Mouse (Mus musculus) Patski (cell line): ENCODE data around the gene Spo11. TPM values are rescaled to one million over a fixed set of nuclear protein-coding genes. Genes with fewer than 3 reads are reported as not detected.

Experiments
- ATAC-seq: fragments of 100-300 bp; one replicate; pipeline ENCODE4 v1.8.0; 2021
- CTCF ChIA-PET: fragments of 350-600 bp; sonication (Branson Sonifier 250); formaldehyde crosslinking; loops from one replicate; lab custom pipeline; 2022; ENCODE audit warnings: inconsistent platforms; lab: Charles Lee
- POLR2A ChIA-PET: fragments of 350-600 bp; sonication (Branson Sonifier 250); formaldehyde crosslinking; loops from one replicate; lab custom pipeline; 2022; ENCODE audit warnings: antibody characterized with exemption, inconsistent platforms; lab: Charles Lee
- DNase-seq: peaks from one replicate; pipeline ENCODE4 v3.0.0-alpha.2; 2011; ENCODE audit warnings: low read depth, low spot score
- H3K27me3 ChIP-seq: fragments of 371-371 bp; one replicate; pipeline ENCODE4 v1.5.1; 2021
- CTCF ChIP-seq: fragments of 100-300 bp; IDR thresholded peaks from one replicate; pipeline ENCODE4 v1.5.1; 2021
- in situ Hi-C: fragments of 300-500 bp; cut with MboI; formaldehyde crosslinking; loops from 3 replicates; pipeline ENCODE4 v1.11.1; 2018; ENCODE audit warnings: low pct_unique_long_range_greater_than_20kb, mixed read lengths
- polyA plus RNA-seq: library from polyadenylated mRNA; unstranded; gene quantifications from one replicate; pipeline ENCODE4 v1.2.3, GENCODE M21; 2021

Gene Spo11
- polyA plus RNA-seq, 1 experiment from 2014 or later: 1.3 TPM

- TF ChIP-seq CTCF: no peak
- CTCF ChIA-PET: interaction anchor here (1.0 to 1.2 kb wide), 2 partner anchors 9 to 26 kb away, joined by 3 to 4 read pairs; no protein-coding TSS in a partner anchor
- ATAC-seq: no peak
- no peak for DNase-seq
- in situ Hi-C loops: no loop called here
- no peaks in the 10 kb centered on the region for H3K27me3 ChIP-seq
- POLR2A ChIA-PET: no interaction called here
Measured at GRCm38 (mm10) chr2:173023371-173023851, 45.9 kb downstream of the Spo11 start.

DNA sequence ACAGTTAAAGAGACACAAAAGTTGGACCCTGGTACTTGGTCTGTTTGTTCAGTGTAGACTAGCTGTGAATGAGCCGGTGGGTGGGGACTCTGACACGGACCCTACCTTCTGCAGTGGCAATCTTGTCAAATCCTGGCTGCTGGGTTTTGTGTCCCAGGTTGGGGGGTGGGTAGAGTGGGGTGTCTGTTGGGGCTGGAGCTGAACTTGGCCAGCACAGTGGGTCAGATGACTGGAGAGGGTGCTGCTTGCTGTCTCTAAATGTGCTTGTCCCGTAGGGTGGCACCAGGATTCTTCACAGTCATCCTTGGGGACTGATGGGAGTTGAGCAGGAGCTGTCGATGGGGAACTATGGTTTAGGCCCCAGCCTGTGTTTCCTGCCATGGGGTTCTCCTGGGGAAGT lies 46.5 kb downstream of the Spo11 start:
- CTCF ChIA-PET: interaction anchor here (1.2 to 1.4 kb wide), 2 partner anchors 9 to 16 kb away, joined by 4 to 5 read pairs; no protein-coding TSS in a partner anchor
- DNase-seq (no peak), ATAC-seq (no peak)
- no peaks in the 10 kb centered on the region for H3K27me3 ChIP-seq
- no peak for TF ChIP-seq CTCF
- in situ Hi-C loops: no loop called here
- POLR2A ChIA-PET: interaction anchor here (0.7 kb wide), 1 partner anchor 9 kb away, joined by 3 read pairs; no protein-coding TSS in a partner anchor

DNA sequence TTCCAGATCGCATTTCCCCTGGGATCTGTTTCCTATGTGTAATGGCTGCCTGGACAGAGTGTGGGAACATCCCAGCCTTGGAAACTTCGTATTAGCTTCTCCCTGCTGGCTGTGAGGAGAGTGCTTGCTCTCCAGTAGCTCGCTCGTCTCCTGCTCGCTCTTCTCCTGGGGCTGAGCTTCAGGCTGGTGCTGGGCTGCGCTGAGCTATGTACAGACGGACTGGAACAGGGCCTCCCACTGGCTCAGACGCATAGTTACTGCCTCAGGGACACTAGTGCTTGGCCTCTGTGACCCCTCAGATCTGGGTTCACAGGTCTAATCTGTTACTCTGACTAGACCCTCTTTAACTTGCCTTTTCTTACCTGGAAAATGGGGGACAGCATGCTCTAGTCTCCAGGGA lies 46.9 kb downstream of the Spo11 start:
- ATAC-seq (no peak), DNase-seq (no peak)
- no peaks in the 10 kb centered on the region for H3K27me3 ChIP-seq
- POLR2A ChIA-PET: interaction anchor here (0.7 kb wide), 1 partner anchor 9 kb away, joined by 3 read pairs; no protein-coding TSS in a partner anchor
- in situ Hi-C loops: no loop called here
- TF ChIP-seq CTCF: no peak
- CTCF ChIA-PET: interaction anchor here (1.3 to 1.4 kb wide), 2 partner anchors 12 to 16 kb away, joined by 4 to 5 read pairs; no protein-coding TSS in a partner anchor

DNA sequence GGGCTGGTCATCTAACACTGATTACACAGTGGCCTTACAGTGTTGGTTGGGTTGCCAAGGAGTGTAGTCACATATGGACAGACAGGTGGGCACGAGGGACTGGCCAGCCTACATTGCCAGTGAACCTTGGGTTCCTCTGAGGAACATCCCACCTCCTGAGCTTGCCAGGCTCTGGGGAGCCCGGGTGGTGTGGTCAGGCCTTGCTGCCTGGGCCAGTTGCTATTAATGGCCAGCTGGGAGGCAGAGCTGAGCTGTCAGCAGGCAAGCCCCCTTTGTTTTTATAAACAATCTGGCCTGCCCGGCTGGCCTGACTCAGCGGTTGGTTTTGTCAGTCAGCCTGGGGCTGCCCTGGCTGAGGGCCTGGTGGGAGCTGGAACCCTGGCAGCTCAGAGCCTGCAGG lies 47.4 kb downstream of the Spo11 start:
- CTCF ChIA-PET: interaction anchor here (1.3 to 1.4 kb wide), 2 partner anchors 12 to 15 kb away, joined by 4 to 5 read pairs; no protein-coding TSS in a partner anchor
- TF ChIP-seq CTCF: no peak
- in situ Hi-C loops: no loop called here
- DNase-seq: no peak
- H3K27me3 ChIP-seq: no peaks in the 10 kb centered on the region
- POLR2A ChIA-PET: interaction anchor here (0.7 to 1.2 kb wide), 2 partner anchors 10 to 11 kb away, joined by 3 read pairs; no protein-coding TSS in a partner anchor
- ATAC-seq: peak; percentile 42

GRCm38 (mm10) chr2:173026286-173026685 lies 48.8 kb downstream of the Spo11 start:
- ChIA-PET POLR2A (interaction anchor here (1.2 kb wide), 1 partner anchor 13 kb away, joined by 3 read pairs; no protein-coding TSS in a partner anchor), CTCF (interaction anchor here (1.1 kb wide), 1 partner anchor 71 kb away, joined by 3 read pairs; no protein-coding TSS in a partner anchor)
- in situ Hi-C loops: no loop called here
- DNase-seq (no peak), ATAC-seq (no peak)
- H3K27me3 ChIP-seq: no peaks in the 10 kb centered on the region
- no peak for TF ChIP-seq CTCF

DNA sequence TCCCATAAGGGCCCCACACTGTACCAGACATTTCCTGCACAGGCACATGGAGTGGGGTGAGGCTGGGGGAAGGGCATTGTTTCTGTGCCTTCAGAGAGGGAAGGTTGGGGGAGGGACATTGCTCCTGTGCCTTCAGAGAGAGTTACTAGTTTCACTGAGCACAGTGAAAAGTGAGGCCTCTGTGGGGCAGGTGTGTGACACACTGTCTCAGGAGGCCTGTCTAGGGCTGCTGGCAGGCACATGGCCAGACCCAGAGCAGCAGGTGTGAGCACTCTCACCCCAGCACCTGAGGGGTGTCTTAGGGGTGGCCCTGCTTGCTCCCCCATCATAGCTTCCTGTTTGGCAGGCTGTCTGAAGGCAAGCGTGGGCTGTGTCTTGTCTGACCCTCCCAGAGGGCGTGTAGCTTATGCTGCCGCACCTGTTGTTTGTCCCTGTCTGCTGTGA lies 49.2 kb downstream of the Spo11 start:
- ChIA-PET POLR2A (interaction anchor here (1.6 kb wide), 1 partner anchor 8 kb away, joined by 3 read pairs; no protein-coding TSS in a partner anchor), CTCF (interaction anchor here (1.1 kb wide), 1 partner anchor 71 kb away, joined by 3 read pairs; no protein-coding TSS in a partner anchor)
- TF ChIP-seq CTCF: no peak
- DNase-seq (no peak), ATAC-seq (no peak)
- H3K27me3 ChIP-seq: no peaks in the 10 kb centered on the region
- in situ Hi-C loops: no loop called here

DNA sequence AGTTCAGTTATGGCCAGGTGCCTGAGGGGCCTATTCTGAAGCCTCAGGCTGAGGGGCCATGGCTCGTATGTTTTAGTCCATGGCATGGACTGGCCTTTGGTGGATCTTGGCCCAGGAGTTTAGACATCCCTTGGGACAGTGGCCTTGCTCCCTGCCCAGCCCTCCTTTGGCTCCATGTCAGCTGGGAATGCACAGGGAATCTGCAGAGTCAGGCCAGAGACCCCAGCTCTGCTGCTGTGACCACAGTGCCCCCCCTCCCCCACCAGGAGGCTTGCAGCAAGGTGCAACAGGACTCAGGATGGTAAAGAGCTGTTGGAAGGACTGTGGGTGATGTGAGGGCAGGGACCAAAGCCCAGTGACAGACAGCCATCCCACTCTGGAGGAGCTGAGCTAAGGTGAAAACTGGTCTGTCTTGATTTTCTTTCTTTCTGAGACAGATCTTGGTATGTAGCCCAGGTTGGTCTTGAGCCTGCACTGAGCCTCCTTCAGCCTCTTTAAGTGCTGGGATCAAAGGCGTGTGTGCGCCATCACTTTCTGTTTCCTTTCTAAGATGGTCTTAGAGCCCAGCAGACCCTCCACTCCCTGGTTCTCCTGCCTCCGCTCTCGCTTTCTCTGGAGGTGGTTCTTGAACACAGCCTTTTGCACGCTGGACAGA lies 49.8 kb downstream of the Spo11 start:
- in situ Hi-C loops: no loop called here
- POLR2A ChIA-PET: interaction anchor here (1.6 kb wide), 1 partner anchor 9 kb away, joined by 3 read pairs; no protein-coding TSS in a partner anchor
- DNase-seq (no peak), ATAC-seq (no peak)
- no peaks in the 10 kb centered on the region for H3K27me3 ChIP-seq
- TF ChIP-seq CTCF: no peak
- CTCF ChIA-PET: no interaction called here

GRCm38 (mm10) chr2:173027824-173028495 lies 50.5 kb downstream of the Spo11 start:
- POLR2A ChIA-PET: interaction anchor here (1.1 to 1.6 kb wide), 2 partner anchors 10 to 16 kb away, joined by 3 read pairs; no protein-coding TSS in a partner anchor
- DNase-seq: no peak
- in situ Hi-C loops: no loop called here
- ATAC-seq: no peak
- CTCF ChIA-PET: interaction anchor here (1.1 kb wide), 1 partner anchor 10 kb away, joined by 4 read pairs; no protein-coding TSS in a partner anchor
- no peaks in the 10 kb centered on the region for H3K27me3 ChIP-seq
- TF ChIP-seq CTCF: no peak

DNA sequence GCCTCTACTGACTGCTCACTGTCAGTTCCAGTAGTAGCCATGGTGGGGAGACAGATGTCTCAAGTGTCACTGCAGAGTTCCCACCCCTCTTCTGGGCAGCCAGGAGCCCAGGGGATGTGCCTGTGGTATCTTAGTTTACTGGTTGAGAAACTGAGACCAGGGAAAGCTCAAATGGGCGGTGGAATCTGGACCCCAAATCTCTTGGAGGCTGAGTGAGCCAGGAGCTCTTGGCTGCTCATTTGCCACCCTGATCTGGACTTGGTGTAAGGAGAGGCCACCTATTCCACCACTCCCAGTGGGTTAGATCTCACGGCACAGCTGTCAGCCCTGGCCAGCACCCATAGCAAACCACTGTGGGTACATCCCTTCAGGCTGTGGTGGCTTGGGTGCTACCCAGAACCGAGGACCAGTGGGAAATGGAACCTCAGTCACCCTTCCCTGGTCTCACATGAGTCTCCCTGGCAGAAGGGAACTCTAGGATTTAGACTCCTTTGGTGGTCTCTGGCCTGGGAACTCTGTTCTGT lies 51.1 kb downstream of the Spo11 start:
- H3K27me3 ChIP-seq: no peaks in the 10 kb centered on the region
- CTCF ChIA-PET: interaction anchor here (1.1 kb wide), 1 partner anchor 9 kb away, joined by 4 read pairs; no protein-coding TSS in a partner anchor
- TF ChIP-seq CTCF: no peak
- in situ Hi-C loops: no loop called here
- no peak for ATAC-seq
- POLR2A ChIA-PET: interaction anchor here (1.1 to 1.6 kb wide), 2 partner anchors 10 to 15 kb away, joined by 3 read pairs; no protein-coding TSS in a partner anchor
- DNase-seq: no peak
